ENCODE assay signal across 8 mouse cellular contexts in genomic region chr10:17725037-17725584, GRCm38 (mm10). TPM values are rescaled to one million over a fixed set of nuclear protein-coding genes. Genes with fewer than 3 reads are reported as not detected.
DNase-seq lines count a peak whose midpoint lies in the region; ATAC-seq and TF ChIP-seq lines count a peak whose summit lies in the region.

No protein-coding gene starts in this region.

- ATAC-seq in lung, embryonic 14.5 days (ENCODE audit: insufficient read depth) = no peak
- ATAC-seq in embryonic facial prominence, embryonic 11.5 days (replicated peaks; ENCODE audit: insufficient number of reproducible peaks, low FRiP score, low TSS enrichment, low read depth) = no peak
- ATAC-seq in hindbrain, embryonic 14.5 days (ENCODE audit: low FRiP score) = no peak
- no peak for ATAC-seq in midbrain, postnatal 0 days (ENCODE audit: low FRiP score)

- WGBS in lung, embryonic 14.5 days = 17% methylated on average over 8 of the region's 8 CpGs
- 11% methylated on average over 8 of the region's 8 CpGs for WGBS in embryonic facial prominence, embryonic 11.5 days
- 14% methylated on average over 8 of the region's 8 CpGs for WGBS in hindbrain, embryonic 14.5 days
- 7% methylated on average over 8 of the region's 8 CpGs for WGBS in midbrain, postnatal 0 days

- no peaks in the 10 kb centered on the region for H3K36me3 ChIP-seq in lung, embryonic 14.5 days (ENCODE audit: insufficient read depth)
- H3K36me3 ChIP-seq in embryonic facial prominence, embryonic 11.5 days (replicated peaks; ENCODE audit: control insufficient read depth, insufficient read depth, low read depth, low read length) = no peaks in the 10 kb centered on the region
- 0 out of 2 replicates have a peak, but pooled peaks cover 6% of the 10 kb centered on the region for H3K36me3 ChIP-seq in hindbrain, embryonic 14.5 days (replicated peaks; ENCODE audit: control insufficient read depth, insufficient read depth)
- no peaks in the 10 kb centered on the region for H3K36me3 ChIP-seq in midbrain, postnatal 0 days (ENCODE audit: insufficient read depth, low read length)

- H3K4me3 ChIP-seq in lung, embryonic 14.5 days (ENCODE audit: low read depth, low read length) = peak overlapping the region; percentile 86
- H3K4me3 ChIP-seq in embryonic facial prominence, embryonic 11.5 days (ENCODE audit: low read depth, low read length) = peak overlapping the region; percentile 93
- peak overlapping the region; percentile 84 for H3K4me3 ChIP-seq in hindbrain, embryonic 14.5 days (replicated peaks; ENCODE audit: low read length)
- peak overlapping the region; percentile 94 for H3K4me3 ChIP-seq in midbrain, postnatal 0 days (ENCODE audit: low read depth, low read length)

- no peak for TF ChIP-seq CTCF in lung, embryonic 14.5 days (IDR thresholded peaks at IDR 0.05; ENCODE audit: low read depth)
- no peak for TF ChIP-seq CTCF in midbrain, postnatal 0 days (IDR thresholded peaks at IDR 0.05)

- DNase-seq in lung, embryonic 14.5 days = peak; percentile 27
- no peak for DNase-seq in lung, postnatal 10 days
- peak; percentile 30 for DNase-seq in embryonic facial prominence, embryonic 11.5 days (ENCODE audit: low spot score)
- DNase-seq in hindbrain, embryonic 14.5 days (ENCODE audit: low spot score) = peak; percentile 28
- no peak for DNase-seq in midbrain, postnatal 0 days (ENCODE audit: low spot score)
- no peak for DNase-seq in urinary bladder, postnatal 4 days (ENCODE audit: low spot score in 2 of 2)
- no peak for DNase-seq in thymus, postnatal 14 days
- no peak for DNase-seq in layer of hippocampus, postnatal 36 days

- H3K9me3 ChIP-seq in lung, embryonic 14.5 days (ENCODE audit: low read depth, low read length) = no peaks in the 10 kb centered on the region
- H3K9me3 ChIP-seq in embryonic facial prominence, embryonic 11.5 days (replicated peaks; ENCODE audit: control insufficient read depth, low read length) = no peaks in the 10 kb centered on the region
- H3K9me3 ChIP-seq in hindbrain, embryonic 14.5 days (ENCODE audit: control insufficient read depth, low read length) = no peaks in the 10 kb centered on the region
- no peaks in the 10 kb centered on the region for H3K9me3 ChIP-seq in midbrain, postnatal 0 days (ENCODE audit: low read length)

- H3K27me3 ChIP-seq in lung, embryonic 14.5 days (ENCODE audit: insufficient read depth, low read length) = no peaks in the 10 kb centered on the region
- H3K27me3 ChIP-seq in embryonic facial prominence, embryonic 11.5 days (ENCODE audit: control insufficient read depth, insufficient read depth, low read length) = no peaks in the 10 kb centered on the region
- no peaks in the 10 kb centered on the region for H3K27me3 ChIP-seq in hindbrain, embryonic 14.5 days (ENCODE audit: control insufficient read depth, insufficient read depth, low read length)
- no peaks in the 10 kb centered on the region for H3K27me3 ChIP-seq in midbrain, postnatal 0 days (ENCODE audit: insufficient read depth, low read length)

- H3K9ac ChIP-seq in lung, embryonic 14.5 days = peak overlapping the region; percentile 46
- peak overlapping the region; percentile 26; the same call in 1 of the 2 replicates for H3K9ac ChIP-seq in embryonic facial prominence, embryonic 11.5 days (replicated peaks; ENCODE audit: low read length)
- H3K9ac ChIP-seq in hindbrain, embryonic 14.5 days = peak overlapping the region; percentile 96
- H3K9ac ChIP-seq in midbrain, postnatal 0 days (replicated peaks; ENCODE audit: low read length, poor library complexity, severe bottlenecking) = no peak overlapping the region; the same call in 1 of the 2 replicates

- H3K4me1 ChIP-seq in lung, embryonic 14.5 days (ENCODE audit: insufficient read depth) = peaks cover 3% of the 10 kb centered on the region; the same call in 1 of the 2 replicates
- H3K4me1 ChIP-seq in embryonic facial prominence, embryonic 11.5 days (ENCODE audit: control insufficient read depth, insufficient read depth, low read length) = no peaks in the 10 kb centered on the region
- peaks cover 28% of the 10 kb centered on the region; the same call in 1 of the 2 replicates for H3K4me1 ChIP-seq in hindbrain, embryonic 14.5 days (replicated peaks; ENCODE audit: control insufficient read depth, insufficient read depth, low read length)
- H3K4me1 ChIP-seq in midbrain, postnatal 0 days (ENCODE audit: insufficient read depth, low read length) = peaks cover 3% of the 10 kb centered on the region; the same call in 1 of the 2 replicates

- peak overlapping the region; percentile 87 for H3K4me2 ChIP-seq in lung, embryonic 14.5 days
- peak overlapping the region; percentile 88 for H3K4me2 ChIP-seq in embryonic facial prominence, embryonic 11.5 days (ENCODE audit: low read depth, low read length)
- peak overlapping the region; percentile 57 for H3K4me2 ChIP-seq in hindbrain, embryonic 14.5 days (replicated peaks)
- H3K4me2 ChIP-seq in midbrain, postnatal 0 days (ENCODE audit: low read depth, low read length, poor library complexity, severe bottlenecking) = peak overlapping the region; percentile 74

- H3K27ac ChIP-seq in lung, embryonic 14.5 days (ENCODE audit: low read depth) = no peak overlapping the region
- H3K27ac ChIP-seq in embryonic facial prominence, embryonic 11.5 days (replicated peaks; ENCODE audit: low read depth, low read length) = no peak overlapping the region
- peak overlapping the region; percentile 99 for H3K27ac ChIP-seq in hindbrain, embryonic 14.5 days
- H3K27ac ChIP-seq in midbrain, postnatal 0 days (ENCODE audit: low read depth, low read length) = 0 out of 2 replicates have a peak overlapping the region, but pooled peaks have one; percentile 7

RNA-seq across cellular contexts. Expression of gene Cited2, which starts 2.1 kb away (rescaled TPM):
- 36.5 and 37.1 TPM in 2 replicates for polyA plus RNA-seq in lung, embryonic 14.5 days (2014; fragmentation: Nextera tagmentation; extraction: Ambion mirVana)
- 50.7 and 51.5 TPM in 2 replicates for polyA plus RNA-seq in embryonic facial prominence, embryonic 11.5 days (2014; fragmentation: Nextera tagmentation; extraction: Ambion mirVana)
- 82.2 and 85.3 TPM in 2 replicates for polyA plus RNA-seq in hindbrain, embryonic 14.5 days (2014; fragmentation: Nextera tagmentation; extraction: Ambion mirVana)
- 72.1 and 107 TPM in 2 replicates for total RNA-seq in midbrain, postnatal 0 days (2014; rRNA removed)
- 44.6 and 48.2 TPM in 2 replicates for polyA plus RNA-seq in midbrain, postnatal 0 days (2015; fragmentation: Nextera tagmentation; extraction: Ambion mirVana)
- 10 to 100 TPM; 38.8 to 39.7 TPM for total RNA-seq in layer of hippocampus, postnatal 36 days (2021)

Comparison
In these comparisons a context has a peak if more than half of its experiments do, and no peak if none do; other contexts are left out.
1. DNase-seq: peak in lung, embryonic 14.5 days (single experiment), embryonic facial prominence, embryonic 11.5 days (single experiment) and hindbrain, embryonic 14.5 days (single experiment); none in lung, postnatal 10 days (single experiment), midbrain, postnatal 0 days (single experiment), urinary bladder, postnatal 4 days (0 of 2), thymus, postnatal 14 days (single experiment) and layer of hippocampus, postnatal 36 days (0 of 2).
2. H3K27ac ChIP-seq: peak in hindbrain, embryonic 14.5 days (single experiment) and midbrain, postnatal 0 days (single experiment); none in lung, embryonic 14.5 days (single experiment) and embryonic facial prominence, embryonic 11.5 days (single experiment).
3. Peak in every context shown above with its lines, with median percentiles within 50 percentile points of each other: H3K4me2 ChIP-seq and H3K4me3 ChIP-seq.